Mouse (Mus musculus): ENCODE results near the gene Itsn1. TPM values are rescaled to one million over a fixed set of nuclear protein-coding genes. Genes with fewer than 3 reads are reported as not detected.

Itsn1 gene
- polyA plus RNA-seq, 1 experiment: 30.5 TPM

GRCm38 (mm10) chr16:91852753-91853152 is 123.7 kb downstream of the Itsn1 start:
- TF ChIP-seq CTCF (IDR thresholded peaks at IDR 0.05; ENCODE audit: control insufficient read depth, insufficient read depth, insufficient replicate concordance, low read depth, low read length): no peak
- no peak for TF ChIP-seq POLR2A (IDR thresholded peaks at IDR 0.05; ENCODE audit: control insufficient read depth, low read depth, low read length)
- H3K27me3 ChIP-seq (ENCODE audit: control insufficient read depth, insufficient read depth, low read length): no peaks in the 10 kb centered on the region
- no peaks in the 10 kb centered on the region; the same call in 1 of the 2 replicates for H3K36me3 ChIP-seq (ENCODE audit: control insufficient read depth, insufficient read depth, low read length)
- H3K27ac ChIP-seq (ENCODE audit: control insufficient read depth, insufficient read depth, low read depth, low read length): no peak overlapping the region
- no peak overlapping the region for H3K4me3 ChIP-seq (ENCODE audit: control insufficient read depth, low read depth, low read length)
- H3K4me1 ChIP-seq (ENCODE audit: control insufficient read depth, insufficient read depth, low read length): peaks cover 7% of the 10 kb centered on the region

- H3K4me1 ChIP-seq (ENCODE audit: control insufficient read depth, insufficient read depth, low read length): peaks cover 7% of the 10 kb centered on the region
- no peaks in the 10 kb centered on the region for H3K27me3 ChIP-seq (ENCODE audit: control insufficient read depth, insufficient read depth, low read length)
- no peak overlapping the region for H3K27ac ChIP-seq (ENCODE audit: control insufficient read depth, insufficient read depth, low read depth, low read length)
- TF ChIP-seq CTCF (IDR thresholded peaks at IDR 0.05; ENCODE audit: control insufficient read depth, insufficient read depth, insufficient replicate concordance, low read depth, low read length): no peak
- no peak for TF ChIP-seq POLR2A (IDR thresholded peaks at IDR 0.05; ENCODE audit: control insufficient read depth, low read depth, low read length)
- no peak overlapping the region for H3K4me3 ChIP-seq (ENCODE audit: control insufficient read depth, low read depth, low read length)
- no peaks in the 10 kb centered on the region; the same call in 1 of the 2 replicates for H3K36me3 ChIP-seq (ENCODE audit: control insufficient read depth, insufficient read depth, low read length)
Observed at GRCm38 (mm10) chr16:91853223-91853622, 124.1 kb downstream of the Itsn1 start.

- Histone ChIP-seq H3K4me3 (ENCODE audit: control insufficient read depth, low read depth, low read length) (no peak overlapping the region), H3K36me3 (ENCODE audit: control insufficient read depth, insufficient read depth, low read length) (no peaks in the 10 kb centered on the region; the same call in 1 of the 2 replicates)
- no peak for TF ChIP-seq POLR2A (IDR thresholded peaks at IDR 0.05; ENCODE audit: control insufficient read depth, low read depth, low read length)
- no peak for TF ChIP-seq CTCF (IDR thresholded peaks at IDR 0.05; ENCODE audit: control insufficient read depth, insufficient read depth, insufficient replicate concordance, low read depth, low read length)
Observed at GRCm38 (mm10) chr16:91858695-91859094, 129.6 kb downstream of the Itsn1 start.

GRCm38 (mm10) chr16:91859203-91859602 is 130.1 kb downstream of the Itsn1 start:
- no peak overlapping the region for H3K27ac ChIP-seq (ENCODE audit: control insufficient read depth, insufficient read depth, low read depth, low read length)
- TF ChIP-seq POLR2A (IDR thresholded peaks at IDR 0.05; ENCODE audit: control insufficient read depth, low read depth, low read length) (no peak), CTCF (IDR thresholded peaks at IDR 0.05; ENCODE audit: control insufficient read depth, insufficient read depth, insufficient replicate concordance, low read depth, low read length) (no peak)
- H3K27me3 ChIP-seq (ENCODE audit: control insufficient read depth, insufficient read depth, low read length): no peaks in the 10 kb centered on the region
- no peak overlapping the region for H3K4me3 ChIP-seq (ENCODE audit: control insufficient read depth, low read depth, low read length)
- H3K36me3 ChIP-seq (ENCODE audit: control insufficient read depth, insufficient read depth, low read length): no peaks in the 10 kb centered on the region; the same call in 1 of the 2 replicates
- H3K4me1 ChIP-seq (ENCODE audit: control insufficient read depth, insufficient read depth, low read length): peaks cover 2% of the 10 kb centered on the region; the same call in 1 of the 2 replicates

More at GRCm38 (mm10) chr16:91858695-91859094, 129.6 kb downstream of the Itsn1 start:
- no peaks in the 10 kb centered on the region for H3K27me3 ChIP-seq (ENCODE audit: control insufficient read depth, insufficient read depth, low read length)
- H3K4me1 ChIP-seq (ENCODE audit: control insufficient read depth, insufficient read depth, low read length): peaks cover 2% of the 10 kb centered on the region; the same call in 1 of the 2 replicates
- no peak overlapping the region for H3K27ac ChIP-seq (ENCODE audit: control insufficient read depth, insufficient read depth, low read depth, low read length)

DNA sequence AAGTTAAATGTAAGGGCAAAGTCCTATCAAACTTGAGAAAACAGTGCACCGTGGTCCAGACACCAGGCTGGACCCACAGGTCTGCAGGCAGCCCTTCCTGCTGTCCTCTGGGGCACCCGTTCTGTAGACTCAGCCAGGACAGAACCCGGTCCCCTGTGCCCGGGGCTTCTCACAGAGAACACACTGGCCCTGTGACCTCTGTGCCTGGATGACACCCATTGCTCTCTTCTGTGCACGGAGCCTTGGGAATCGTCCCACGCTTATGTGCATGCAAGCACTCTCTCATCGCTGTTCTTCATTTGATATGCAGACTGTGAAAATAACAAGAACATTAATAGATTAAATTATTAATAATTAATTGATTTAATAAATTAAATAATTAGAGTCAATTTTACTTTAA is 130.9 kb downstream of the Itsn1 start:
- no peak overlapping the region for H3K4me3 ChIP-seq (ENCODE audit: control insufficient read depth, low read depth, low read length)
- H3K27ac ChIP-seq (ENCODE audit: control insufficient read depth, insufficient read depth, low read depth, low read length): no peak overlapping the region
- peaks cover 2% of the 10 kb centered on the region; the same call in 1 of the 2 replicates for H3K4me1 ChIP-seq (ENCODE audit: control insufficient read depth, insufficient read depth, low read length)
- H3K36me3 ChIP-seq (ENCODE audit: control insufficient read depth, insufficient read depth, low read length): no peaks in the 10 kb centered on the region; the same call in 1 of the 2 replicates
- TF ChIP-seq POLR2A (IDR thresholded peaks at IDR 0.05; ENCODE audit: control insufficient read depth, low read depth, low read length): no peak
- no peak for TF ChIP-seq CTCF (IDR thresholded peaks at IDR 0.05; ENCODE audit: control insufficient read depth, insufficient read depth, insufficient replicate concordance, low read depth, low read length)
- H3K27me3 ChIP-seq (ENCODE audit: control insufficient read depth, insufficient read depth, low read length): no peaks in the 10 kb centered on the region

GRCm38 (mm10) chr16:91860471-91861125 is 131.5 kb downstream of the Itsn1 start:
- no peaks in the 10 kb centered on the region; the same call in 1 of the 2 replicates for H3K36me3 ChIP-seq (ENCODE audit: control insufficient read depth, insufficient read depth, low read length)
- H3K27ac ChIP-seq (ENCODE audit: control insufficient read depth, insufficient read depth, low read depth, low read length): no peak overlapping the region

DNA sequence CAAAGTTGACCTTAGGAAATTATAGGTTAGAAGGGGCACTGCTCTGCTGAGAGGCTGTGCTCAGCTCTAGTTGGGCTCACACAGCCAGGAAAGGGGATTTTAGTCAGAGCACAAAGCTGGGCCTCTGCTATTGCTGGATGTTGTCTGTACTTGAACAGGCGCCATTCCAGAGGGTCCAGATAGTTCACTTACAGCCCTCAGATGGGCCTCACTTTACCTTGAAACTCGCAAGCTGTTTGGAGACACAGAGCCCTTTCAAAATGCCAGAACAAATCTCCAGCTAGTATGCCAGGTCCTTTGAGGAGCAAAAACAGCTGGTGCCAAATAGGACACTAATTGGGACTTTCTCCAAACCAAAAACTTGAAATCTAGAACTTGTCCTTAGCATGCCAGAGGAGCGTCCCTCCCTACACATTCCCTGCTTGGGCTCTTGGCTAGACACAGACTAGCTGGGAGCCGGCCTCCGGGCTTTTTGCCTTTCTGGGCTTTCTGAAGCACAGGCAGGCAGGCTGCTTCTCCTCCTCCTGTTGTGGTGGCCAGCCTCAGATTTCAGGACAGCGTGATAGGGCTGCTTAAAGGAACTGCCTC is 132.8 kb downstream of the Itsn1 start:
- Histone ChIP-seq H3K27me3 (ENCODE audit: control insufficient read depth, insufficient read depth, low read length) (no peaks in the 10 kb centered on the region), H3K4me3 (ENCODE audit: control insufficient read depth, low read depth, low read length) (no peak overlapping the region), H3K36me3 (ENCODE audit: control insufficient read depth, insufficient read depth, low read length) (no peaks in the 10 kb centered on the region; the same call in 1 of the 2 replicates), H3K27ac (ENCODE audit: control insufficient read depth, insufficient read depth, low read depth, low read length) (peak overlapping the region; percentile 64; the same call in 1 of the 2 replicates), H3K4me1 (ENCODE audit: control insufficient read depth, insufficient read depth, low read length) (peaks cover 2% of the 10 kb centered on the region; the same call in 1 of the 2 replicates)
- TF ChIP-seq CTCF (IDR thresholded peaks at IDR 0.05; ENCODE audit: control insufficient read depth, insufficient read depth, insufficient replicate concordance, low read depth, low read length): no peak

More at GRCm38 (mm10) chr16:91860471-91861125, 131.5 kb downstream of the Itsn1 start:
- Histone ChIP-seq H3K4me3 (ENCODE audit: control insufficient read depth, low read depth, low read length) (no peak overlapping the region), H3K27me3 (ENCODE audit: control insufficient read depth, insufficient read depth, low read length) (no peaks in the 10 kb centered on the region), H3K4me1 (ENCODE audit: control insufficient read depth, insufficient read depth, low read length) (peaks cover 2% of the 10 kb centered on the region; the same call in 1 of the 2 replicates)
- no peak for TF ChIP-seq POLR2A (IDR thresholded peaks at IDR 0.05; ENCODE audit: control insufficient read depth, low read depth, low read length)
- no peak for TF ChIP-seq CTCF (IDR thresholded peaks at IDR 0.05; ENCODE audit: control insufficient read depth, insufficient read depth, insufficient replicate concordance, low read depth, low read length)
